Comparison of ENCODE assay signal across 8 mouse cellular contexts in genomic region chr7:48958528-48959315, GRCm38 (mm10). TPM values are rescaled to one million over a fixed set of nuclear protein-coding genes. Genes with fewer than 3 reads are reported as not detected.
DNase-seq lines count a peak whose midpoint lies in the region; ATAC-seq and TF ChIP-seq lines count a peak whose summit lies in the region.

No protein-coding gene starts in this region.

- no peaks in the 10 kb centered on the region for H3K36me3 ChIP-seq in intestine, embryonic 16.5 days (ENCODE audit: control insufficient read depth, insufficient read depth, low read length)

- no peak overlapping the region for H3K9ac ChIP-seq in intestine, embryonic 16.5 days (ENCODE audit: low read depth, low read length)

- H3K27ac ChIP-seq in intestine, embryonic 16.5 days (ENCODE audit: low read length) = no peak overlapping the region
- no peak overlapping the region for H3K27ac ChIP-seq in gastrocnemius, adult 2 months

- ATAC-seq in intestine, embryonic 16.5 days = peak; percentile 97
- peak; percentile 71 for ATAC-seq in megakaryocyte progenitor cell, adult 5-6 weeks (replicated peaks; ENCODE audit: poor library complexity)

- peak overlapping the region; percentile 41 for H3K4me3 ChIP-seq in intestine, embryonic 16.5 days (ENCODE audit: low read length)
- no peak overlapping the region for H3K4me3 ChIP-seq in gastrocnemius, adult 2 months

- H3K27me3 ChIP-seq in intestine, embryonic 16.5 days (replicated peaks; ENCODE audit: control insufficient read depth, insufficient read depth, low read length) = peaks cover 39% of the 10 kb centered on the region

- peaks cover 7% of the 10 kb centered on the region for H3K4me1 ChIP-seq in intestine, embryonic 16.5 days (ENCODE audit: control insufficient read depth, insufficient read depth, low read length)

- peak overlapping the region; percentile 57 for H3K4me2 ChIP-seq in intestine, embryonic 16.5 days (ENCODE audit: low read depth, low read length)

- no peak for TF ChIP-seq CTCF in gastrocnemius, adult 2 months (IDR thresholded peaks at IDR 0.05)

- intact Hi-C loops in gastrocnemius, adult 2 months (cut with DNase I) = no loop called here

- H3K9me3 ChIP-seq in intestine, embryonic 16.5 days (ENCODE audit: control insufficient read depth, low read length) = no peaks in the 10 kb centered on the region

- 3% methylated on average over 32 of the region's 32 CpGs for WGBS in intestine, embryonic 16.5 days

- DNase-seq in ZHBTc4 (ENCODE audit: low read depth, low spot score) = peak; percentile 75
- DNase-seq in cerebellum, postnatal 36 days = peak; percentile 89 to 91
- peak; percentile 85 to 88 for DNase-seq in frontal cortex, postnatal 36 days (ENCODE audit: low spot score in 2 of 2)
- DNase-seq in left cerebral cortex, adult 9 months (ENCODE audit: low spot score in 2 of 2) = peak; percentile 75 to 87
- DNase-seq in right cerebral cortex, postnatal 14 days = peak; percentile 85
- no peak for DNase-seq in gastrocnemius, adult 2 months

RNA-seq across cellular contexts. Expression of gene Nav2, which starts 50.2 kb away (rescaled TPM):
- polyA plus RNA-seq in intestine, embryonic 16.5 days (2015; fragmentation: Nextera tagmentation; extraction: Ambion mirVana) = 14.4 and 15.3 TPM in 2 replicates
- total RNA-seq in megakaryocyte progenitor cell, adult 5-6 weeks (2015) = 21.7 and 27.0 TPM in 2 replicates
- 16.4 TPM in 2 replicates for total RNA-seq in megakaryocyte progenitor cell, adult 5-6 weeks (2017)
- 10 to 100 TPM; 18.5 to 36.0 TPM for total RNA-seq in gastrocnemius, adult 2 months (2021)
